Mouse (Mus musculus) limb, embryonic 14.5 days (tissue): ENCODE measurements at regions not wholly inside any gene's neighbourhood (a gene's known extent, or its start where the extent isn't known, plus 50 kb on each side); places are given as distances from the start of the nearest gene placed in this dataset.
"Not testable (repeated sequence)": the region's sequence is repeated elsewhere in the genome, so short reads cannot be mapped to it uniquely, and the experiment has no call there.

Source experiments
- ATAC-seq: fragments of 200-750 bp; cut with Nextera tagmentation; 2 replicates; pipeline ENCODE4 v1.8.0; 2017; ENCODE audit warnings: low read depth, moderate number of reproducible peaks, moderate TSS enrichment; ENCODE audit not compliant: low FRiP score
- DNase-seq: peaks from one replicate; pipeline ENCODE4 v3.0.0-alpha.2; 2015; ENCODE audit warnings: low spot score
- H3K27ac ChIP-seq: fragments of 300-500 bp; sonication (generic); replicated peaks from 2 replicates; pipeline ENCODE4 v1.5.1; 2014; ENCODE audit warnings: low read depth, mild to moderate bottlenecking, low read length, moderate library complexity, mixed read lengths
- H3K27me3 ChIP-seq: fragments of 300-500 bp; sonication (generic); 2 replicates; pipeline ENCODE4 v1.6.1; 2014; ENCODE audit warnings: low read length, mixed read lengths; ENCODE audit not compliant: control insufficient read depth, insufficient read depth
- H3K36me3 ChIP-seq: fragments of 300-500 bp; sonication (generic); 2 replicates; pipeline ENCODE4 v1.6.1; 2014; ENCODE audit warnings: mild to moderate bottlenecking, low read length, moderate library complexity, mixed read lengths; ENCODE audit not compliant: control insufficient read depth, insufficient read depth
- H3K4me1 ChIP-seq: fragments of 300-500 bp; sonication (generic); 2 replicates; pipeline ENCODE4 v1.6.1; 2014; ENCODE audit warnings: antibody characterized with exemption, low read length, mixed read lengths; ENCODE audit not compliant: control insufficient read depth, insufficient read depth
- H3K4me2 ChIP-seq: fragments of 300-500 bp; sonication (generic); replicated peaks from 2 replicates; pipeline ENCODE4 v1.6.1; 2014; ENCODE audit warnings: low read depth, mild to moderate bottlenecking, low read length, moderate library complexity; ENCODE audit not compliant: severe bottlenecking
- H3K4me3 ChIP-seq: fragments of 300-500 bp; sonication (generic); replicated peaks from 2 replicates; pipeline ENCODE4 v1.5.1; 2014; ENCODE audit warnings: low read length
- H3K9ac ChIP-seq: fragments of 300-500 bp; sonication (generic); 2 replicates; pipeline ENCODE4 v1.6.1; 2014; ENCODE audit warnings: mild to moderate bottlenecking, low read depth, low read length, moderate library complexity; ENCODE audit not compliant: severe bottlenecking
- H3K9me3 ChIP-seq: fragments of 300-500 bp; sonication (generic); 2 replicates; pipeline ENCODE4 v1.6.1; 2016; ENCODE audit warnings: low read length; ENCODE audit not compliant: control insufficient read depth
- POLR2A ChIP-seq: fragments of 200-500 bp; IDR thresholded peaks from 2 replicates; pipeline ENCODE4 v1.8.0; 2012; ENCODE audit warnings: inconsistent platforms, mild to moderate bottlenecking, moderate library complexity, borderline replicate concordance; ENCODE audit not compliant: insufficient read depth, insufficient read length; ENCODE audit errors: extremely low read depth
- WGBS: fragments of 180-500 bp; shearing (Covaris S2); extraction: QIAGEN DNeasy Blood & Tissue Kit; methylation state at CpG from one replicate; pipeline ENCODE4 v1.1.7; 2014; 5-methylcytosine and 5-hydroxymethylcytosine counted together

GRCm38 (mm10) chr16:20814976-20815375 lies 80.7 kb upstream of the Thpo start:
- H3K27me3 ChIP-seq: no peaks in the 10 kb centered on the region
- H3K27ac ChIP-seq: no peak overlapping the region
- peaks cover 9% of the 10 kb centered on the region for H3K4me1 ChIP-seq
- H3K9me3 ChIP-seq: no peaks in the 10 kb centered on the region
- TF ChIP-seq POLR2A: no peak
- no peak overlapping the region for H3K4me2 ChIP-seq
- DNase-seq (no peak), ATAC-seq (no peak)
- WGBS: 89% methylated on average over 2 of the region's 2 CpGs
- H3K9ac ChIP-seq: no peak overlapping the region
- H3K4me3 ChIP-seq: no peak overlapping the region
- no peaks in the 10 kb centered on the region for H3K36me3 ChIP-seq

GRCm38 (mm10) chr16:20814240-20814639 lies 79.9 kb upstream of the Thpo start:
- no peak for DNase-seq
- TF ChIP-seq POLR2A: no peak
- H3K9ac ChIP-seq: no peak overlapping the region
- H3K4me3 ChIP-seq: no peak overlapping the region
- H3K9me3 ChIP-seq: no peaks in the 10 kb centered on the region
- no peaks in the 10 kb centered on the region for H3K36me3 ChIP-seq
- H3K4me1 ChIP-seq: peaks cover 9% of the 10 kb centered on the region
- H3K27me3 ChIP-seq: no peaks in the 10 kb centered on the region
- H3K27ac ChIP-seq: no peak overlapping the region
- no peak overlapping the region for H3K4me2 ChIP-seq
- ATAC-seq: no peak

GRCm38 (mm10) chr16:20812025-20812424 lies 77.7 kb upstream of the Thpo start:
- not testable (repeated sequence) for H3K27ac ChIP-seq, H3K9ac ChIP-seq, H3K4me2 ChIP-seq, H3K36me3 ChIP-seq, ATAC-seq, H3K4me1 ChIP-seq, DNase-seq, H3K4me3 ChIP-seq, H3K27me3 ChIP-seq, H3K9me3 ChIP-seq
- 57% methylated on average over 5 of the region's 5 CpGs for WGBS

- ATAC-seq: no peak
- Histone ChIP-seq H3K27me3 (no peaks in the 10 kb centered on the region), H3K4me3 (no peak overlapping the region), H3K9me3 (no peaks in the 10 kb centered on the region), H3K9ac (no peak overlapping the region), H3K4me1 (peaks cover 1% of the 10 kb centered on the region; the same call in 1 of the 2 replicates), H3K27ac (no peak overlapping the region), H3K4me2 (no peak overlapping the region), H3K36me3 (no peaks in the 10 kb centered on the region)
- TF ChIP-seq POLR2A: no peak
- WGBS: 86% methylated on average over 3 of the region's 3 CpGs
- no peak for DNase-seq
Measured at GRCm38 (mm10) chr16:20810322-20810721, 76.0 kb upstream of the Thpo start.

GRCm38 (mm10) chr16:20808263-20808662 lies 74.0 kb upstream of the Thpo start:
- Histone ChIP-seq H3K4me3 (no peak overlapping the region), H3K4me2 (no peak overlapping the region), H3K9me3 (no peaks in the 10 kb centered on the region), H3K27me3 (no peaks in the 10 kb centered on the region), H3K27ac (no peak overlapping the region), H3K9ac (no peak overlapping the region), H3K36me3 (no peaks in the 10 kb centered on the region), H3K4me1 (peaks cover 16% of the 10 kb centered on the region)
- 92% methylated on average over 2 of the region's 2 CpGs for WGBS
- ATAC-seq: no peak
- no peak for TF ChIP-seq POLR2A
- no peak for DNase-seq

- TF ChIP-seq POLR2A: no peak
- Histone ChIP-seq H3K4me2 (no peak overlapping the region), H3K4me1 (peaks cover 20% of the 10 kb centered on the region), H3K27me3 (no peaks in the 10 kb centered on the region), H3K9ac (no peak overlapping the region), H3K27ac (no peak overlapping the region), H3K9me3 (no peaks in the 10 kb centered on the region), H3K36me3 (no peaks in the 10 kb centered on the region), H3K4me3 (no peak overlapping the region)
- no peak for ATAC-seq
- DNase-seq: no peak
- 92% methylated on average over 7 of the region's 7 CpGs for WGBS
Measured at GRCm38 (mm10) chr16:20806739-20807138, 72.4 kb upstream of the Thpo start.
